ENCODE assay signal across 33 mouse cellular contexts in genomic region chrX:7057634-7058033, GRCm38 (mm10). TPM values are rescaled to one million over a fixed set of nuclear protein-coding genes. Genes with fewer than 3 reads are reported as not detected.
DNase-seq lines count a peak whose midpoint lies in the region; ATAC-seq and TF ChIP-seq lines count a peak whose summit lies in the region.
"Had no signal": no experiment of that assay in that cellular context is flagged by ENCODE, and none has a peak within 500 bp of the region (broad histone marks: within the 10 kb centered on the region; RNA-seq: fewer than 3 reads in every experiment).

No protein-coding gene starts in this region.

- H3K4me2 ChIP-seq in liver, embryonic 16.5 days (ENCODE audit: low read depth, low read length): peak overlapping the region; percentile 34
- H3K4me2 ChIP-seq: heart, embryonic 12.5 days; lung, embryonic 14.5 days; midbrain, embryonic 12.5 days; neural tube, embryonic 13.5 days had no signal

- H3K27me3 ChIP-seq in G1E (ENCODE audit: insufficient read depth, low read length): no peaks in the 10 kb centered on the region
- H3K27me3 ChIP-seq in liver, embryonic 16.5 days (ENCODE audit: control insufficient read depth, insufficient read depth, low read depth, low read length): no peaks in the 10 kb centered on the region
- H3K27me3 ChIP-seq: heart, embryonic 12.5 days; midbrain, embryonic 12.5 days; neural tube, embryonic 13.5 days had no signal

- H3K4me1 ChIP-seq in G1E (ENCODE audit: insufficient read depth, low read depth, low read length): peaks cover 6% of the 10 kb centered on the region; the same call in 1 of the 2 replicates
- peaks cover 7% of the 10 kb centered on the region for H3K4me1 ChIP-seq in liver, embryonic 16.5 days (ENCODE audit: control insufficient read depth, low read depth, low read length)
- H3K4me1 ChIP-seq: heart, embryonic 12.5 days; midbrain, embryonic 12.5 days; neural tube, embryonic 13.5 days had no signal

- H3K36me3 ChIP-seq in G1E (replicated peaks): no peaks in the 10 kb centered on the region
- no peaks in the 10 kb centered on the region for H3K36me3 ChIP-seq in liver, embryonic 16.5 days (ENCODE audit: control insufficient read depth, insufficient read depth)
- H3K36me3 ChIP-seq: heart, embryonic 12.5 days; midbrain, embryonic 12.5 days; neural tube, embryonic 13.5 days had no signal

- no peak overlapping the region for H3K9ac ChIP-seq in liver, embryonic 16.5 days (ENCODE audit: low read depth, low read length)
- H3K9ac ChIP-seq: heart, embryonic 12.5 days; lung, embryonic 14.5 days; midbrain, embryonic 12.5 days; neural tube, embryonic 13.5 days had no signal

- H3K4me3 ChIP-seq in G1E (ENCODE audit: low read depth, low read length): no peak overlapping the region
- no peak overlapping the region for H3K4me3 ChIP-seq in liver, embryonic 16.5 days (ENCODE audit: low read depth, low read length)
- H3K4me3 ChIP-seq: heart, adult 2 months; heart, embryonic 12.5 days; midbrain, embryonic 12.5 days; neural tube, embryonic 13.5 days had no signal

- H3K27ac ChIP-seq in liver, embryonic 16.5 days (ENCODE audit: low read length): peak overlapping the region; percentile 79
- H3K27ac ChIP-seq: heart, adult 2 months; kidney, postnatal 0 days; midbrain, embryonic 12.5 days; neural tube, embryonic 13.5 days had no signal

- ATAC-seq in G1E (ENCODE audit: extremely low read depth, insufficient number of reproducible peaks, low FRiP score, poor library complexity, severe bottlenecking): peak; percentile 49; the same call in 1 of the 2 replicates
- ATAC-seq in erythroid progenitor cell, adult 5-6 weeks (replicated peaks; ENCODE audit: low FRiP score, poor library complexity, severe bottlenecking): peak; percentile 95
- ATAC-seq in liver, embryonic 16.5 days (ENCODE audit: low read depth): peak; percentile 93
- ATAC-seq: CD4-positive, CD25-positive, alpha-beta regulatory T cell, adult 4 months; forebrain, embryonic 16.5 days; hindbrain, embryonic 16.5 days had no signal

- TF ChIP-seq CTCF in G1E (IDR thresholded peaks at IDR 0.05; ENCODE audit: low read depth, low read length): no peak

- H3K9me3 ChIP-seq in G1E (replicated peaks): no peaks in the 10 kb centered on the region
- H3K9me3 ChIP-seq in liver, embryonic 16.5 days (replicated peaks; ENCODE audit: control insufficient read depth, low read length): no peaks in the 10 kb centered on the region
- H3K9me3 ChIP-seq: heart, embryonic 12.5 days; midbrain, embryonic 12.5 days; neural tube, embryonic 13.5 days had no signal

- 38% methylated on average over 2 of the region's 2 CpGs for WGBS in liver, embryonic 16.5 days (ENCODE audit: insufficient replicate concordance)

- DNase-seq in G1E (ENCODE audit: low spot score): no peak
- DNase-seq in c-Kit-negative CD71-positive TER-119-positive erythroid progenitor cells, embryonic 14.5 days (ENCODE audit: low read depth, low spot score): peak; percentile 20
- no peak for DNase-seq in urinary bladder, postnatal 10 days (ENCODE audit: low spot score)
- no peak for DNase-seq in retina, embryonic 14.5 days (ENCODE audit: low spot score)
- DNase-seq in spleen, adult 18-20 months: no peak
- DNase-seq: adrenal gland, adult 8-10 months; cerebellum, adult 9-10 months; cerebellum, postnatal 36 days; heart, adult 2 months; kidney, adult 18-20 months; kidney, postnatal 4 days; layer of hippocampus, postnatal 36 days; left cerebral cortex, postnatal 4 days; lung, embryonic 14.5 days; lung, postnatal 14 days; thymus, postnatal 25 days had no signal

RNA-seq across cellular contexts. Expression of gene Akap4, which starts 9.7 kb away (rescaled TPM):
- not detected in 2 replicates for total RNA-seq in G1E (2014; fragmentation: Nextera tagmentation)
- not detected in 2 replicates for total RNA-seq in G1E (2017)
- polyA plus RNA-seq in G1E (2012): not detected in 2 replicates
- total RNA-seq in erythroid progenitor cell, adult 5-6 weeks (2015; ENCODE audit: low replicate concordance): not detected in 2 replicates
- not detected in 2 replicates for total RNA-seq in erythroid progenitor cell, adult 5-6 weeks (2017; ENCODE audit: low replicate concordance)
- polyA plus RNA-seq in liver, embryonic 16.5 days (2015; fragmentation: Nextera tagmentation; extraction: Ambion mirVana): not detected in 2 replicates
- total RNA-seq: adrenal gland, adult 8-10 months; gastrocnemius, adult 8-10 months; gastrocnemius, postnatal 4 days; heart, adult 2 months; hematopoietic stem cell, adult 5-6 weeks; layer of hippocampus, postnatal 36 days; left cerebral cortex, postnatal 4 days had no signal
- polyA plus RNA-seq: CD4-positive, CD25-positive, alpha-beta regulatory T cell, adult 4 months; embryonic facial prominence, embryonic 11.5 days; forebrain, embryonic 11.5 days; forebrain, embryonic 16.5 days; heart, embryonic 12.5 days; hindbrain, embryonic 16.5 days; intestine, embryonic 14.5 days; kidney, postnatal 0 days; limb, embryonic 14.5 days; lung, embryonic 14.5 days; midbrain, embryonic 12.5 days; neural tube, embryonic 13.5 days; stomach, embryonic 14.5 days had no signal

RNA-seq across cellular contexts. Expression of gene Ccnb3, which starts 16.2 kb away (rescaled TPM):
- total RNA-seq in G1E (2014; fragmentation: Nextera tagmentation) (not detected in 2 replicates), G1E (2017) (under 0.01 TPM in 1 of 2 replicates, not detected in the other)
- not detected in 2 replicates for polyA plus RNA-seq in G1E (2012)
- total RNA-seq in erythroid progenitor cell, adult 5-6 weeks (2015; ENCODE audit: low replicate concordance): not detected in 2 replicates
- not detected in 2 replicates for total RNA-seq in erythroid progenitor cell, adult 5-6 weeks (2017; ENCODE audit: low replicate concordance)
- polyA plus RNA-seq in liver, embryonic 16.5 days (2015; fragmentation: Nextera tagmentation; extraction: Ambion mirVana): 0.02 TPM in 1 of 2 replicates, not detected in the other
- total RNA-seq: gastrocnemius, adult 8-10 months; heart, adult 2 months; hematopoietic stem cell, adult 5-6 weeks; layer of hippocampus, postnatal 36 days; left cerebral cortex, postnatal 4 days had no signal
- polyA plus RNA-seq: CD4-positive, CD25-positive, alpha-beta regulatory T cell, adult 4 months; forebrain, embryonic 16.5 days; heart, adult 2 months; hindbrain, embryonic 16.5 days; kidney, postnatal 0 days; lung, embryonic 14.5 days; midbrain, embryonic 12.5 days; neural tube, embryonic 13.5 days; stomach, embryonic 14.5 days had no signal
